Mouse (Mus musculus): ENCODE measurements around the gene Etnk2. TPM values are rescaled to one million over a fixed set of nuclear protein-coding genes. Genes with fewer than 3 reads are reported as not detected.
"Not testable (repeated sequence)": the region's sequence is repeated elsewhere in the genome, so short reads cannot be mapped to it uniquely, and the experiment has no call there.

Etnk2 gene
- polyA plus RNA-seq, 1 experiment from 2014 or later, result 39.5 TPM

GRCm38 (mm10) chr1:133331142-133331541, 32.2 kb upstream of the Etnk2 start:
- no peak for ATAC-seq
- WGBS (ENCODE audit: insufficient replicate concordance), result 60% methylated on average over 3 of the region's 3 CpGs
- TF ChIP-seq EP300 (IDR thresholded peaks at IDR 0.05; ENCODE audit: low read depth) (no peak), CTCF (IDR thresholded peaks at IDR 0.05; ENCODE audit: low read depth) (no peak)

DNA sequence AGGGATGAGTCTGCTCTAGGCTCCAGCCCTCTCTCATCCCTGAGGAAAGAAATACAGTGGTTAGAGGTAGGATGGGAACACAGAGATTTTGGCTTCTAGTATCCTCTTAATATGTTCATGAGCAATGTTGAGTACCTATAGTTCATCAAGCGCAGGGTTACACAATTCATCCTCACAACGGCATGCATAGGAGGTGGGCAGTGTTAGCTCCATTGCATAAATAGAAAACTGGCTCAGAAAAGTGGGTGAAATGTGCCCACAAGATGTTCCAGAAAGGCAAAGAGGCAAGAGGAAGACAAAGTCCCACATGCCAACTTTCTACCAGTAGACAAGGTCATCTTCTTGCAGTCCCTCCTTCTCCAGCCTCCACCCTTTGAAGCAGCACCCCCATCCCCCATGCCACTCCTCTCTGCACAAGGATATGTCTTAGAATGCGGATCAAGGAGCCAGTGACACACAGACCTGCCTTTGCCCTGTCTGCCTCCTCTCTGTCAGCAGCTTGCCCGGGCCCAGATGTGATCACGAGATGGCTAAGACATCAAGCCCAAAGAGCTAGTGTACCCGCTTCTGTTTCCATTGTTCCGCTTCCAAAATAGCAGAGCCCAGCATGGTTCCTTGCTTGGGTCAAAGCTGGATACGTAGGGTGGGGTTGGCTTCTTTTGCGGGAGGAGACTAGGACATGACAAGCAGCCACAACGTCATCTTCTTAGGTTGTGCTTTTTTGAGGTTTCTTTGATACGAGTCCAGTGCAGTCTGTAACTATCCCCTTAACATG, 30.5 kb upstream of the Etnk2 start:
- H3K4me1 ChIP-seq (ENCODE audit: insufficient read depth), result peaks cover 9% of the 10 kb centered on the region; the same call in 1 of the 2 replicates
- ATAC-seq (no peak), DNase-seq (no peak)
- no peak overlapping the region for H3K9ac ChIP-seq (replicated peaks)
- no peak overlapping the region for H3K4me3 ChIP-seq (ENCODE audit: low read depth, low read length)
- peaks cover 12% of the 10 kb centered on the region for H3K27me3 ChIP-seq (ENCODE audit: insufficient read depth, low read length)
- H3K27ac ChIP-seq (ENCODE audit: low read depth), result no peak overlapping the region
- no peak overlapping the region for H3K4me2 ChIP-seq (ENCODE audit: low read depth, low read length)
- WGBS (ENCODE audit: insufficient replicate concordance), result 83% methylated on average over 11 of the region's 11 CpGs
- TF ChIP-seq CTCF (IDR thresholded peaks at IDR 0.05; ENCODE audit: low read depth) (no peak), EP300 (IDR thresholded peaks at IDR 0.05; ENCODE audit: low read depth) (no peak)
- H3K9me3 ChIP-seq (ENCODE audit: low read length), result no peaks in the 10 kb centered on the region
- H3K36me3 ChIP-seq (replicated peaks; ENCODE audit: insufficient read depth, low read length), result no peaks in the 10 kb centered on the region

More at GRCm38 (mm10) chr1:133331142-133331541, 32.2 kb upstream of the Etnk2 start:
- H3K27ac ChIP-seq (ENCODE audit: low read depth), result no peak overlapping the region
- no peaks in the 10 kb centered on the region for H3K36me3 ChIP-seq (replicated peaks; ENCODE audit: insufficient read depth, low read length)
- no peak for DNase-seq
- H3K4me3 ChIP-seq (ENCODE audit: low read depth, low read length), result no peak overlapping the region
- H3K9me3 ChIP-seq (ENCODE audit: low read length), result no peaks in the 10 kb centered on the region
- H3K4me2 ChIP-seq (ENCODE audit: low read depth, low read length), result no peak overlapping the region
- no peak overlapping the region for H3K9ac ChIP-seq (replicated peaks)
- peaks cover 12% of the 10 kb centered on the region for H3K27me3 ChIP-seq (ENCODE audit: insufficient read depth, low read length)
- H3K4me1 ChIP-seq (ENCODE audit: insufficient read depth), result peaks cover 9% of the 10 kb centered on the region; the same call in 1 of the 2 replicates

GRCm38 (mm10) chr1:133333937-133334336, 29.4 kb upstream of the Etnk2 start:
- Histone ChIP-seq H3K36me3 (replicated peaks; ENCODE audit: insufficient read depth, low read length) (no peaks in the 10 kb centered on the region), H3K4me1 (ENCODE audit: insufficient read depth) (peaks cover 7% of the 10 kb centered on the region; the same call in 1 of the 2 replicates), H3K4me2 (ENCODE audit: low read depth, low read length) (no peak overlapping the region), H3K27me3 (ENCODE audit: insufficient read depth, low read length) (peaks cover 9% of the 10 kb centered on the region), H3K27ac (ENCODE audit: low read depth) (no peak overlapping the region), H3K4me3 (ENCODE audit: low read depth, low read length) (no peak overlapping the region), H3K9ac (replicated peaks) (no peak overlapping the region), H3K9me3 (ENCODE audit: low read length) (no peaks in the 10 kb centered on the region)
- TF ChIP-seq CTCF (IDR thresholded peaks at IDR 0.05; ENCODE audit: low read depth), result no peak
- TF ChIP-seq EP300 (IDR thresholded peaks at IDR 0.05; ENCODE audit: low read depth), result no peak
- 66% methylated on average over 6 of the region's 6 CpGs for WGBS (ENCODE audit: insufficient replicate concordance)
- ATAC-seq, result no peak
- no peak for DNase-seq

GRCm38 (mm10) chr1:133340403-133340802, 23.0 kb upstream of the Etnk2 start:
- H3K36me3 ChIP-seq (replicated peaks; ENCODE audit: insufficient read depth, low read length); H3K9me3 ChIP-seq (ENCODE audit: low read length); H3K4me3 ChIP-seq (ENCODE audit: low read depth, low read length); H3K27ac ChIP-seq (ENCODE audit: low read depth); H3K27me3 ChIP-seq (ENCODE audit: insufficient read depth, low read length); H3K4me1 ChIP-seq (ENCODE audit: insufficient read depth); H3K4me2 ChIP-seq (ENCODE audit: low read depth, low read length); DNase-seq; ATAC-seq; H3K9ac ChIP-seq (replicated peaks): not testable (repeated sequence)
- 58% methylated on average over 1 of the region's 1 CpGs for WGBS (ENCODE audit: insufficient replicate concordance)

DNA sequence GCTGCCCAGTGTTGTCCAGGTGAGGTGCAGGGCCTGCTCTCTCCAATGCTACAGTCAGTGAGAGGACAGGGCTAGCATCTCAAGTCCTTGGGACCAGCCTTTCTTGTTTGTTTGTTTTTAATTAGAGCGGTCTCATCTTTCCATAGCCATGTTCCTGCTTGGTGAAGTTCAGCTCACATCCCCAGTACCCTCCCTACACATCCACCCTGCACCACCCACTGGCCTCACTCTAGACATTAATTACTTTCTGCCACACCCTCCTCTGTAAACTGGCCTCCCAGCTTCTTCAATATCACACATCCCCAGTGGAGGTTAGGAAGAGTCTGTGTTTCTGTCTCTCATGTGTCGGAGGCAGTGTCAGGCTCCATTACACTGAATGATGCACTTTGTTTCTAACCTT, 19.0 kb upstream of the Etnk2 start:
- Histone ChIP-seq H3K9ac (replicated peaks) (no peak overlapping the region), H3K4me1 (ENCODE audit: insufficient read depth) (peaks cover 13% of the 10 kb centered on the region), H3K4me2 (ENCODE audit: low read depth, low read length) (no peak overlapping the region), H3K36me3 (replicated peaks; ENCODE audit: insufficient read depth, low read length) (no peaks in the 10 kb centered on the region), H3K27ac (ENCODE audit: low read depth) (no peak overlapping the region), H3K4me3 (ENCODE audit: low read depth, low read length) (no peak overlapping the region), H3K9me3 (ENCODE audit: low read length) (no peaks in the 10 kb centered on the region), H3K27me3 (ENCODE audit: insufficient read depth, low read length) (no peaks in the 10 kb centered on the region)
- DNase-seq, result no peak
- TF ChIP-seq EP300 (IDR thresholded peaks at IDR 0.05; ENCODE audit: low read depth), result no peak
- TF ChIP-seq CTCF (IDR thresholded peaks at IDR 0.05; ENCODE audit: low read depth), result no peak
- WGBS (ENCODE audit: insufficient replicate concordance), result 83% methylated on average over 2 of the region's 2 CpGs
- no peak for ATAC-seq

GRCm38 (mm10) chr1:133346531-133346930, 16.8 kb upstream of the Etnk2 start:
- WGBS (ENCODE audit: insufficient replicate concordance), result 75% methylated on average over 9 of the region's 9 CpGs
- peaks cover 13% of the 10 kb centered on the region for H3K4me1 ChIP-seq (ENCODE audit: insufficient read depth)
- H3K9me3 ChIP-seq (ENCODE audit: low read length), result no peaks in the 10 kb centered on the region
- no peak for ATAC-seq
- no peak overlapping the region for H3K4me3 ChIP-seq (ENCODE audit: low read depth, low read length)
- H3K36me3 ChIP-seq (replicated peaks; ENCODE audit: insufficient read depth, low read length), result no peaks in the 10 kb centered on the region
- TF ChIP-seq CTCF (IDR thresholded peaks at IDR 0.05; ENCODE audit: low read depth) (no peak), EP300 (IDR thresholded peaks at IDR 0.05; ENCODE audit: low read depth) (no peak)
- no peak for DNase-seq
- no peaks in the 10 kb centered on the region for H3K27me3 ChIP-seq (ENCODE audit: insufficient read depth, low read length)
- no peak overlapping the region for H3K9ac ChIP-seq (replicated peaks)
- no peak overlapping the region for H3K27ac ChIP-seq (ENCODE audit: low read depth)
- H3K4me2 ChIP-seq (ENCODE audit: low read depth, low read length), result no peak overlapping the region
